Mouse (Mus musculus) hindbrain, embryonic 15.5 days (tissue): ENCODE data around the gene Adam1a. TPM values are rescaled to one million over a fixed set of nuclear protein-coding genes. Genes with fewer than 3 reads are reported as not detected.

ENCODE experiments used
- ATAC-seq: fragments of 200-750 bp; cut with Nextera tagmentation; 2 replicates; pipeline ENCODE4 v1.8.0; 2017; ENCODE audit warnings: low read depth, moderate number of reproducible peaks, moderate TSS enrichment; ENCODE audit not compliant: low FRiP score
- H3K27ac ChIP-seq: fragments of 300-500 bp; sonication (generic); replicated peaks from 2 replicates; pipeline ENCODE4 v1.5.1; 2015; ENCODE audit warnings: mild to moderate bottlenecking, inconsistent platforms
- H3K27me3 ChIP-seq: fragments of 300-500 bp; sonication (generic); 2 replicates; pipeline ENCODE4 v1.6.1; 2015; ENCODE audit warnings: control low read depth, inconsistent platforms
- H3K36me3 ChIP-seq: fragments of 300-500 bp; sonication (generic); 2 replicates; pipeline ENCODE4 v1.6.1; 2015; ENCODE audit warnings: control low read depth, inconsistent platforms
- H3K4me1 ChIP-seq: fragments of 300-500 bp; sonication (generic); replicated peaks from 2 replicates; pipeline ENCODE4 v1.6.1; 2015; ENCODE audit warnings: control low read depth, inconsistent platforms
- H3K4me2 ChIP-seq: fragments of 300-500 bp; sonication (generic); 2 replicates; pipeline ENCODE4 v1.6.1; 2015; ENCODE audit warnings: moderate library complexity, mild to moderate bottlenecking, inconsistent platforms
- H3K4me3 ChIP-seq: fragments of 300-500 bp; sonication (generic); 2 replicates; pipeline ENCODE4 v1.5.1; 2015; ENCODE audit warnings: mild to moderate bottlenecking, inconsistent platforms
- H3K9ac ChIP-seq: fragments of 300-500 bp; sonication (generic); 2 replicates; pipeline ENCODE4 v1.6.1; 2015; ENCODE audit warnings: inconsistent platforms
- H3K9me3 ChIP-seq: fragments of 300-500 bp; sonication (generic); 2 replicates; pipeline ENCODE4 v1.6.1; 2016; ENCODE audit warnings: control low read depth, inconsistent platforms
- WGBS: fragments of 180-500 bp; shearing (Covaris S2); methylation state at CpG from one replicate; pipeline ENCODE4 v1.1.7; 2015; 5-methylcytosine and 5-hydroxymethylcytosine counted together
- polyA plus RNA-seq: library from polyadenylated mRNA; unstranded; fragments of >200 nt; fragmentation: Nextera tagmentation; extraction: Ambion mirVana; gene quantifications from 2 replicates; pipeline ENCODE4 v1.2.1, GENCODE M21; 2015

Adam1a gene
- polyA plus RNA-seq, 1 experiment from 2014 or later, result 3.8 TPM

GRCm38 (mm10) chr5:121546530-121546895, 1.2 kb upstream of the Adam1a start:
- 38% methylated on average over 6 of the region's 6 CpGs for WGBS
- peak; percentile 10; the same call in 1 of the 2 replicates for ATAC-seq
- no peaks in the 10 kb centered on the region for H3K27me3 ChIP-seq
- H3K4me1 ChIP-seq, result peaks cover 37% of the 10 kb centered on the region
- no peaks in the 10 kb centered on the region for H3K9me3 ChIP-seq
- peak overlapping the region; percentile 97 for H3K27ac ChIP-seq
- peak overlapping the region; percentile 88 for H3K4me2 ChIP-seq
- H3K36me3 ChIP-seq, result no peaks in the 10 kb centered on the region
- H3K4me3 ChIP-seq, result peak overlapping the region; percentile 97
- H3K9ac ChIP-seq, result peak overlapping the region; percentile 98

- Histone ChIP-seq H3K4me1 (peaks cover 37% of the 10 kb centered on the region), H3K4me2 (peak within 1 kb of the TSS; percentile 88), H3K27me3 (no peaks in the 10 kb centered on the region), H3K27ac (peak within 1 kb of the TSS; percentile 97), H3K4me3 (peak within 1 kb of the TSS; percentile 97), H3K9ac (peak within 1 kb of the TSS; percentile 98), H3K36me3 (no peaks in the 10 kb centered on the region), H3K9me3 (no peaks in the 10 kb centered on the region)
- ATAC-seq, result peak; percentile 92
- WGBS, result 2% methylated on average over 55 of the region's 55 CpGs
Measured at GRCm38 (mm10) chr5:121545793-121546529, 679 bp upstream of the Adam1a start, which contains the start of gene Mapkapk5. Gene Mapkapk5 (minus strand): TSS chr5:121545905.

- Histone ChIP-seq H3K4me1 (peaks cover 37% of the 10 kb centered on the region), H3K36me3 (no peaks in the 10 kb centered on the region), H3K9me3 (no peaks in the 10 kb centered on the region), H3K4me2 (0 out of 2 replicates have a peak overlapping the region, but pooled peaks have one; percentile 88), H3K27ac (no peak overlapping the region), H3K9ac (no peak overlapping the region), H3K27me3 (no peaks in the 10 kb centered on the region), H3K4me3 (no peak overlapping the region)
- WGBS, result 84% methylated on average over 3 of the region's 3 CpGs
- no peak for ATAC-seq
Measured at GRCm38 (mm10) chr5:121543370-121543769, 1.9 kb downstream of the Adam1a start.

- H3K4me2 ChIP-seq, result no peak overlapping the region
- no peak for ATAC-seq
- H3K27ac ChIP-seq, result no peak overlapping the region
- H3K36me3 ChIP-seq, result peaks cover 2% of the 10 kb centered on the region; the same call in 1 of the 2 replicates
- H3K9me3 ChIP-seq, result no peaks in the 10 kb centered on the region
- no peak overlapping the region for H3K4me3 ChIP-seq
- H3K4me1 ChIP-seq, result peaks cover 30% of the 10 kb centered on the region
- H3K27me3 ChIP-seq, result no peaks in the 10 kb centered on the region
- 85% methylated on average over 7 of the region's 7 CpGs for WGBS
- H3K9ac ChIP-seq, result no peak overlapping the region
Measured at GRCm38 (mm10) chr5:121541235-121541634, 4.0 kb downstream of the Adam1a start.

GRCm38 (mm10) chr5:121540066-121540465, 5.2 kb downstream of the Adam1a start:
- 91% methylated on average over 5 of the region's 5 CpGs for WGBS
- H3K9ac ChIP-seq, result no peak overlapping the region
- ATAC-seq, result no peak
- H3K36me3 ChIP-seq, result peaks cover 14% of the 10 kb centered on the region
- no peak overlapping the region for H3K4me2 ChIP-seq
- no peaks in the 10 kb centered on the region for H3K27me3 ChIP-seq
- no peak overlapping the region for H3K27ac ChIP-seq
- H3K4me3 ChIP-seq, result no peak overlapping the region
- no peaks in the 10 kb centered on the region for H3K9me3 ChIP-seq
- H3K4me1 ChIP-seq, result peaks cover 28% of the 10 kb centered on the region

GRCm38 (mm10) chr5:121537588-121537987, 7.7 kb downstream of the Adam1a start:
- Histone ChIP-seq H3K4me2 (no peak overlapping the region), H3K4me1 (peaks cover 7% of the 10 kb centered on the region), H3K36me3 (peaks cover 35% of the 10 kb centered on the region), H3K27me3 (no peaks in the 10 kb centered on the region), H3K27ac (no peak overlapping the region), H3K9me3 (no peaks in the 10 kb centered on the region), H3K9ac (no peak overlapping the region), H3K4me3 (no peak overlapping the region)
- 76% methylated on average over 2 of the region's 2 CpGs for WGBS
- no peak for ATAC-seq

GRCm38 (mm10) chr5:121536921-121537555, 8.2 kb downstream of the Adam1a start:
- Histone ChIP-seq H3K4me2 (no peak overlapping the region), H3K9ac (no peak overlapping the region), H3K36me3 (peaks cover 40% of the 10 kb centered on the region), H3K4me1 (peaks cover 1% of the 10 kb centered on the region), H3K27me3 (no peaks in the 10 kb centered on the region), H3K27ac (no peak overlapping the region), H3K9me3 (no peaks in the 10 kb centered on the region), H3K4me3 (no peak overlapping the region)
- ATAC-seq, result no peak
- 45% methylated on average over 7 of the region's 7 CpGs for WGBS

GRCm38 (mm10) chr5:121535116-121535515, 10.2 kb downstream of the Adam1a start:
- Histone ChIP-seq H3K4me2 (no peak overlapping the region), H3K27me3 (no peaks in the 10 kb centered on the region), H3K9me3 (no peaks in the 10 kb centered on the region), H3K9ac (no peak overlapping the region), H3K4me3 (no peak overlapping the region), H3K4me1 (no peaks in the 10 kb centered on the region), H3K36me3 (peaks cover 56% of the 10 kb centered on the region), H3K27ac (no peak overlapping the region)
- no peak for ATAC-seq
- WGBS, result 94% methylated on average over 3 of the region's 3 CpGs

- no peak overlapping the region for H3K27ac ChIP-seq
- 92% methylated on average over 5 of the region's 5 CpGs for WGBS
Measured at GRCm38 (mm10) chr5:121534521-121534920, 10.8 kb downstream of the Adam1a start.

GRCm38 (mm10) chr5:121526961-121527360, 18.3 kb downstream of the Adam1a start:
- Histone ChIP-seq H3K4me1 (no peaks in the 10 kb centered on the region), H3K4me3 (no peak overlapping the region), H3K9ac (no peak overlapping the region), H3K4me2 (no peak overlapping the region), H3K36me3 (peaks cover 76% of the 10 kb centered on the region), H3K27ac (no peak overlapping the region), H3K9me3 (no peaks in the 10 kb centered on the region), H3K27me3 (no peaks in the 10 kb centered on the region)
- WGBS, result 79% methylated on average over 8 of the region's 8 CpGs
- no peak for ATAC-seq

More at GRCm38 (mm10) chr5:121534521-121534920, 10.8 kb downstream of the Adam1a start:
- peaks cover 61% of the 10 kb centered on the region for H3K36me3 ChIP-seq
- H3K4me2 ChIP-seq, result no peak overlapping the region
- no peak overlapping the region for H3K9ac ChIP-seq
- no peaks in the 10 kb centered on the region for H3K27me3 ChIP-seq
- no peaks in the 10 kb centered on the region for H3K9me3 ChIP-seq
- H3K4me1 ChIP-seq, result no peaks in the 10 kb centered on the region
- no peak overlapping the region for H3K4me3 ChIP-seq
- ATAC-seq, result no peak

- 85% methylated on average over 7 of the region's 7 CpGs for WGBS
- H3K9ac ChIP-seq, result no peak overlapping the region
- H3K36me3 ChIP-seq, result peaks cover 77% of the 10 kb centered on the region
- H3K4me1 ChIP-seq, result no peaks in the 10 kb centered on the region
- no peak overlapping the region for H3K27ac ChIP-seq
- no peak overlapping the region for H3K4me3 ChIP-seq
- no peak overlapping the region for H3K4me2 ChIP-seq
- H3K9me3 ChIP-seq, result no peaks in the 10 kb centered on the region
- ATAC-seq, result no peak
- H3K27me3 ChIP-seq, result no peaks in the 10 kb centered on the region
Measured at GRCm38 (mm10) chr5:121526526-121526925, 18.8 kb downstream of the Adam1a start.

GRCm38 (mm10) chr5:121525774-121526450, 19.4 kb downstream of the Adam1a start:
- ATAC-seq, result no peak
- Histone ChIP-seq H3K9ac (no peak overlapping the region), H3K4me1 (no peaks in the 10 kb centered on the region), H3K27me3 (no peaks in the 10 kb centered on the region), H3K4me2 (no peak overlapping the region), H3K36me3 (peaks cover 76% of the 10 kb centered on the region), H3K27ac (no peak overlapping the region), H3K4me3 (no peak overlapping the region), H3K9me3 (no peaks in the 10 kb centered on the region)
- WGBS, result 87% methylated on average over 14 of the region's 14 CpGs
